Mouse (Mus musculus) heart, adult 18-20 months (tissue): ENCODE measurements at regions not wholly inside any gene's neighbourhood (a gene's known extent, or its start where the extent isn't known, plus 50 kb on each side); places are given as distances from the start of the nearest gene placed in this dataset.
"Not testable (repeated sequence)": the region's sequence is repeated elsewhere in the genome, so short reads cannot be mapped to it uniquely, and the experiment has no call there.

Source experiments
- DNase-seq, 2 experiments: peaks; one replicate each; pipeline ENCODE4 v3.0.0; 2021 to 2022; ENCODE audit warnings: mixed read lengths in 1 of 2

DNA sequence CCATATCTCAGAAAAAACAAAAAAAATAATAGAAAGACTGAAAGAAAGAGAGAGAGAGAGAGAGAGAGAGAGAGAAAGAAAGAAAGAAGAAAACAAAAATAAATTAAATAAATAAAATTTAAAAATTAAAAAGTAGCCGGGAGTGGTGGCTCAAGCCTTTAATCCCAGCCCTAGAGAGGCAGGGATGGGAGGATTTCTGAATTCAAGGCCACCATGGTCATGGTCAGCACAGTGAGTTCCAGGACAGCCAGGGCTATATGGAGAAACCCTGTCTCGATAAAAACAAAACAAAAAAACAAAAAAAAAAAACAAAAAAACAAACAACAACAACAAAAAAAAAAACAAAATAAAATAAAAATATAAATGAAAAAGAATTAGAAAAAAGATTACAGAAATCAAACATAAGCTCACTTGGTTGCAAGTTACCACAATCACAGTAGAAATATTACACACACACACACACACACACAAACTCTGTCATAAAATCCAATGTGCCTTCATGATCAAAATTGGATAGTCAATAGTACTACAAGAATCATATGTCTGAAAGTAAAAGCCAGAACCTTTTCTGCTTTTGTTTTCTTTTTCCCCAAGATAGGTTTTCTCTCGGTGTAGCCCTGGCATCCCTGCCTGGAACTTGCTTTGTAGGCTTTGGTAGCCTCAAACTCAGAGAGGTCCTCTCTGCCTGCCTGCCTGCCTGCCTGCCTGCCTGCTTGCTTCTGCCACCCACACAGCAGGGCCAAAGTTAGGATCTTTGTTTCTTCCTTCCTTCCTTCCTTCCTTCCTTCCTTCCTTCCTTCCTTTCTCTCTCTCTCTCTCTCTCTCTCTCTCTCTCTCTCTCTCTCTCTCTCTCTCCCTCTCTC lies 476.1 kb upstream of the Olfr161 start:
- DNase-seq = peak; percentile 25 to 35

DNA sequence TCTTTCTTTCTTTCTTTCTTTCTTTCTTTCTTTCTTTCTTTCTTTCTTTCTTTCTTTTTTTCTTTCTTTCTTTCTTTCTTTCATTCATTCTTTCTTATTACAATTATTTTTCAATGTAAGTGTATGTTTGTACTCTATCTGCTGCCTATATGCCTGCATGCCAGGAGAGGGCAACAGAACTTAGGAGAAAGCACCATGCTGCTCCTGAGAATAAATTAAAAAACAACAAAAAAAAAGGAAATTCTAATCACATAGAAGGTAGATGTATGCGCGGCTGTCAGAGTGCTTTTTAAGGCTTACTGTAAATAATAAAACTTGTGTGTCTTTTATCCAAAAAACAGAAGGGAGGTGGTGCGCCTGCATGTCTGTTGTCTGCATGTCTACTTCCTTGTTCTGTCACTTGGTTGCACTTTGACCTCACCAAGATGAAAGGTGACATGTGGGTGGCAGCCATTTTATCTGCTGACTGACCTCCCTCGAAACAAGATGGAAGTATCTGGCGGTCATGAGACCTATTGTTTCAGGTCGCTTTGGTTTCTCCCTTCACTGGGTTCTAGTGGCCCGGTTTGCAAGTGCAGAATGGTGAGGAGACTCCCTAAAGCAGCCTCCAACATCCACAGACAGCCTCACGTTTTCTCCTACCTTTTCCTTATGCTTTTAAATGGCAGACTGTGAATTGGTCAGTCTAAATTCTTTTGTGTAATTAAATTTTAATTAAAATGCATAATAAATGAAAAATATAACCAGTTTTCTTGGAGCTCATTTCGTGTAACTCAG lies 475.3 kb upstream of the Olfr161 start:
- peak; percentile 25 to 27 for DNase-seq

DNA sequence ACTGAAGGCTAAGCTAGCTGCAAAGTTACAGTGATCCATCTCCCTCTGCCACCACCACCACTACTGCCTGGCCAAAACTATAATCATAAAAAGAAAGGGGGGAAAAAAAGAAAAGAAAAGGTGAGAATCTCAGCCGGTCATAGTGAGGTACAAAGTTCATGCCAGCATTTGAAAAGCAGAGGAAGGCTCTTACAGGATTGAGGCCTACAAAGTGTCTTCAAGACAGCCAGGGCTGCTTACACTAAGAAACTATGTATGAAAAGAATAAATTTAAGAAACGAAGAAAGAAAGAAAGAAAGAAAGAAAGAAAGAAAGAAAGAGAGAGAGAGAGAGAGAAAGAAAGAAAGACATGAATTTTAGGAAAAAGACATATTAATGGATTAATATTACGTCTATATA lies 474.7 kb upstream of the Olfr161 start:
- peak; percentile 37 to 67 for DNase-seq

DNA sequence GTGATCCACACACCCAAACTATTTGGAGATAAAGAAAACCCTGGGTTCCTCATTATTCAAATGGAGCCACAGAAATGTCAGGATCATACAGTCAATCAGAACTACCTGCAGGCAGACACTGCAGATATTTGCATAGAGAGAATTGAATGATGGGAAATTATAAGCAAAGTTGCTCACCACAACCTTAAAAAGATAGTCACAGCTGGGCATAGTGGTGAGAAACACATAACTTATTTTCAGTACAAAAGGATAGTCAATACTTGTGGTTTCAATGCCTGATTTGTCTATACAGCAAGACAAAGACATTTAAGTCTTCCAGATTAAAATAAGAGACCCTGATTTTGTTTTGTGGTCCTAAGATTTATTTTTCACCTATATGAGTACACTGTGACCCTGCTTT lies 469.6 kb upstream of the Olfr161 start:
- not testable (repeated sequence) for DNase-seq

DNA sequence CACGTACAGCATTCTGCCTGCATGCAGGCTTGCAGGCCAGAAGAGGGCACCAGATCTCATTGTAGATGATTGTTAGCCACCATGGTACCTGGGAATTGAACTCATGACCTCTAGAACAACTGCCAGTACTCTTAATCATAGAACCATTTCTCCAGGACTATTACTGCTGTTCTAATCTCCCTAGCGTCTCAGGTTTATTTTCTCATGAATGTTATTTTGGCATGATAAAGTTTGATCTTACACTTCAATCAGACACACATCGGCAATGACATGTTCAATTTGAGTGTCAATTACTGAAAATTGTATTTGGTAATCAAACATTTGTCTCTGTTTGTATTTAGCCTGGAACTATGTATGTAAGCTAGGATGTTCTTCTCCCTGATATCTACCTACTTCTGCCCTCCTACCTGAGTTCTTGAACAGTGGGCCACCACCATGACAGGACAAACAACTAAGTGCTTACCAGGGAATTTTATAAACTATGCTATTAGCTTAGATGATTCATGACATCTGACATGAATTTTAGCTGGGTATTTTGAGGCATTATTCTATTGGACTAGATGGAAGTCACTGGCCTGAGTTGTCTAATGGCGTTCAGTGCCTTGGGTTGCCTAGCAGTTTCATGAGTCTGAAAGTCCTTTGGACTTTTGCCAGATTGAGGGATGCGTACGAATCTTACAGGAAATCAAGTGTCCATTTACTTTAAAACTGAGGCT lies 468.5 kb upstream of the Olfr161 start:
- DNase-seq = not testable (repeated sequence)

DNA sequence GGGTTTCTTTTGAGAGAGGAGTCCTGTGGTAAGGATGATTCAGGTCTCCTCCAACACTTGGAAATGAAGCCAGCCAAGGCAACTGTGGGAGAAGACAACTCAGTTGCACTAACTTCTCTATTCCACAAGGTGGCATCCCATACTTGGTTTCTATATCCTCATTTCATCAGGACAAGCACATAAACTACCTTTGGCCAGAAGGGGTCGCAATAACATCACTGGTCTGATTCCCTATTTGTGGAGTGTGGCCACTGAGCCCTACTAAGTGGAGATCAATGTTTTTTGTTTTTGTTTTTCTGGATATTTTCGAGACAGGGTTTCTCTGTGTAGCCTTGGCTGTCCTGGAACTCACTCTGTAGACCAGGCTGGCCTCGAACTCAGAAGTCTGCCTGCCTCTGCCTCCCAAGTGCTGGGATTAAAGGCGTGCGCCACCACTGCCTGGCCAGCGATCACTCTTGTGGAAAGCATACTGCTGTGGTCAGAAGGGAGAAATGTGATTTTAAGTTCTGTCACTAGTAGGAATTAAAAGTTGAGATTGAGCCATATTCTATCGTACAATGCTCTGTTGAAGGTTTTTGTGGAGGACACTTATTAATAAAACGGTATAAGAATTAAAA lies 467.9 kb upstream of the Olfr161 start:
- DNase-seq = peak; percentile 65 to 69

DNA sequence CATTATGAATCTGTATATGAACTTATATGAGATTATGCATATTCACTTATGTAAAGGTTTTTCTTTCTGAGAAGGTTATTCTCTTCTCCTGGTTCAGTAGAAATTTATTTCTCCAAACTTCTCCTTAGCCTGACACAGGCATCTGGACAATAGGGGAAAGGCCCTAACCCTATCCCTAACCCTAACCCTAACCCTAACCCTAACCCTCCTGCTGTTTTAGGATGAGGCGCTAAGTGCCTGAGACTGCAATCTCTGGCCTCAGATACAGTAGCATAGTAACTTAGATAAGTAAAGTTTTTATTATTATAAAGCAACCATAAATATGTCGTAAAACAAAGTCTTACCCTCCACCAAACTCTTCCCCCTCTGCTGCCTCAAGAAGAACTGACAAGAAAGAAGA lies 463.5 kb upstream of the Olfr161 start:
- DNase-seq = not testable (repeated sequence)
